Mouse (Mus musculus) thymus, postnatal 10 days (tissue): Measurements from ENCODE around the gene Itga4.
A peak's percentile ranks its signal among the peaks of the same experiment; 100 is the strongest.

ENCODE experiments used
- DNase-seq, 2 experiments: peaks; one replicate each; pipeline ENCODE4 v3.0.0; 2021; ENCODE audit warnings: low spot score in 2 of 2

The Itga4 gene

DNA sequence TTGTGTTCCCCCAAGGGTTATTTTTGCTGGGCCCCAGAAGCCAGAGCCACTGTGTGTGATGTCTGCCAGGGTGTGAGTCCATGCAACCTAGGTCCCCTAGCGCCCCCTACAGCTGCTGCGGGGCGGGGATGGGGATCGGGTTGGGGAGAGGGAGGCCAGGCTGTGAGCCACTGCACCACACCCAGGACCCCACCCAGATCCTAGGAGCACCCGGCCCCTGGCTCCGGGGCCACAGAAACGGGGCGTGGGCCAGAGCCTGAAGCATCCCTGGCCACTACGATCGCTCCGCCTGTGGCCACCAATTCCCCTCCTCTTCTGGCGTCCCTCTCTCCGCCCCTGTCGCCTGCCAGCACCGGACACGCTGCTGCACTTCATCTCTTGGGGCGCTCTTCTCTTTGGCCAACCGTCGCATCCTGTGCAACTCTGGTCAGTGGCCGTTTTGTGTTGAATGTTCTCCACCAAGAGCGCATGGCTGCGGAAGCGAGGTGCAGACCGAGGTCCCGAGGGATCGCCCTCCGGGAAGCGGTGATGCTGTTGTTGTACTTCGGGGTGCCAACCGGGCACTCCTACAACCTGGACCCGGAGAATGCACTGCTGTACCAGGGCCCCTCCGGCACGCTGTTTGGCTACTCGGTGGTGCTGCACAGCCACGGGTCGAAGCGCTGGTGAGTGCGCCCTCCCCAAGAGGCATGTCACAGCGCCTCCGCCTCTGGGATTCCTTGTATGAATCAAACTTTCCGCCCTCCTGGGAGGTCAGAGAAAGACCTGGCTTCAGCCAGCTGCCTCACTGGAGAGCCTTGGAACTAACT is at the start of gene Itga4:
TSS of gene Itga4 (plus strand) at position 235 of the 809 bp plus-strand sequence.
- DNase-seq = peak; percentile 96 to 99

GRCm38 (mm10) chr2:79206191-79206755 is 49.0 kb upstream of the Itga4 start:
- no peak for DNase-seq

- no peak for DNase-seq
These were observed 40.2 kb upstream of the Itga4 start for GRCm38 (mm10) chr2:79214982-79215381.

GRCm38 (mm10) chr2:79215479-79215878 is 39.7 kb upstream of the Itga4 start:
- DNase-seq = no peak

- no peak for DNase-seq
These were observed 30.4 kb upstream of the Itga4 start for GRCm38 (mm10) chr2:79224714-79225426.

GRCm38 (mm10) chr2:79227805-79228241 is 27.4 kb upstream of the Itga4 start:
- no peak for DNase-seq

GRCm38 (mm10) chr2:79231056-79231949 is 23.9 kb upstream of the Itga4 start:
- peak in 1 of 2 experiments; percentile 15 for DNase-seq

DNA sequence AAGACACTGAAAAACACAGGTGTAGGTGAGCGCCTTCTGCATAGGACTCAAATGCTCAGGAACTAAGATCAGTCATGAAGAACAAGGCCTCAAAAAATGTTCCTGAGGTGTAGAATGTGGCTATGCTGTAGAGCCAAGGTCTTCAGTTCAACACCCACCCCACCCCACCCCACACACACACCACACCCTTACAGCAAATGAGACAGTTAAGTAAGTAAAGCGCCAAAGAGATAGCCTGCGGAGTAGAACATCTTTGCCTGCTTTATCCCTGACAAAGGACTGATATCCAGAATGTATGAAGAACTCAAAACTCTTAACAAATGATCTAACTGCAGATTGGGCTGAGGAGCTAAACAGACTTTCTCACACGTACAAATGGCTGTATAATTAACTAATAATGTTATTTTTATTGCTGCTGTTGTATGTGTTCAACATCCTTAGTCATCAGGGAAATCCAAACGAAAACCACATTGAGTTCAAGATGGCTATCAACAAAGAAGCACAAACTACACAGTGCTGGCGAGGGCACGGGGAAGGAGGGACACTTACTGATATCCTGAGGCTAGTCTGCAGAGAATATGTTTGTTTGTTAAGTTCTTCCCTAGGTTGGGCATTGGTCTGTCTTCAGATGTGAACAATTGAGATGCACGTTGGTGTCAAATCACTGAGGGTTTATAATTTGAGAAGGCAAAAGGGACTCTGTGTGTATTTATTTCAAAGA is 19.3 kb upstream of the Itga4 start:
- DNase-seq = no peak

- DNase-seq = peak; percentile 35 to 38
These were observed 18.0 kb upstream of the Itga4 start for GRCm38 (mm10) chr2:79237216-79237615.

GRCm38 (mm10) chr2:79244276-79244675 is 10.9 kb upstream of the Itga4 start:
- DNase-seq = no peak

GRCm38 (mm10) chr2:79244743-79245142 is 10.5 kb upstream of the Itga4 start:
- no peak for DNase-seq

- peak; percentile 17 to 32 for DNase-seq
These were observed 6.9 kb upstream of the Itga4 start for GRCm38 (mm10) chr2:79248283-79248682.

- DNase-seq = no peak
These were observed 4.7 kb upstream of the Itga4 start for GRCm38 (mm10) chr2:79250510-79250909.

DNA sequence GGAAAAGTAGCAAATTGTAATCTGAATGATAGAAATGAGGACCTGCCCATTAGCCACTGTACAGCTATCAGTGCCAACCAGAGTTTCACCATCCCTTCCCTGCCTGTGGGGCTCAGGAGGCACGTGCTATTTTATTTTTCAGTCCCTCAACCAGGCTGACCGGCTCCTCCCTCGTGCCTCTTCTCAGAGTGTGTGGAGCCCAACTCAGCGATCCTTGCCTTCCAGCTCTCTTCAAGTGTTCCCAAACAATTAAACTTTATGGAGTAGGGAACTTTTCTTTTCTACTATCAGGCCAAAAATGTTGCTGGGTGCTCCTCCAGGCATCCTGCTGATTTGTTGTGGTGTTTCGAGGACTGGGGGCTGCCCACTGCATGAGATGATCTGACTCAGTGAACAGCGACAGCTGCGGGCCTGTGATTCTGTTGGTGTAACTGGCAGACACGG is 1.4 kb upstream of the Itga4 start:
- DNase-seq = peak in 1 of 2 experiments; percentile 24

- peak; percentile 49 to 55 for DNase-seq
These were observed 536 bp upstream of the Itga4 start for GRCm38 (mm10) chr2:79254588-79255191.

GRCm38 (mm10) chr2:79256001-79256339 is 744 bp downstream of the Itga4 start:
- no peak for DNase-seq

DNA sequence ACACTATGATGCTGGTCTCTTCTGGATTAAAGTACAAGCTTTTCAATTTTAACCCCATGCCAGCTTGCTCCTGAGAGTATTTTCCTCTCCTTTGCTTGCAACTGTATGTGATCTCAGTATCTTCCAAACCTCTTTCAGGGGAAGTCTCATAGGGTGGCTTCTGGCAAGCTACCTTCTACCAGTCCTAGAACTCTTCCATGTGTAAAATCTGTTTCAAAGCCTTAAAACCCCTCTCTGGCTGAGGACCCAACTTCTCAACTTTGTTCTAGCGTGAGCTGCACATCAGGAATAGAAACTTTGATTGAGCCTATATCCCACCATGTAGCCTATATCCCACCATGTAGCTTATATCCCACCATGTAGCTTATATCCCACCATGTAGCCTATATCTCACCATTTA is 1.1 kb downstream of the Itga4 start:
- DNase-seq = no peak

DNA sequence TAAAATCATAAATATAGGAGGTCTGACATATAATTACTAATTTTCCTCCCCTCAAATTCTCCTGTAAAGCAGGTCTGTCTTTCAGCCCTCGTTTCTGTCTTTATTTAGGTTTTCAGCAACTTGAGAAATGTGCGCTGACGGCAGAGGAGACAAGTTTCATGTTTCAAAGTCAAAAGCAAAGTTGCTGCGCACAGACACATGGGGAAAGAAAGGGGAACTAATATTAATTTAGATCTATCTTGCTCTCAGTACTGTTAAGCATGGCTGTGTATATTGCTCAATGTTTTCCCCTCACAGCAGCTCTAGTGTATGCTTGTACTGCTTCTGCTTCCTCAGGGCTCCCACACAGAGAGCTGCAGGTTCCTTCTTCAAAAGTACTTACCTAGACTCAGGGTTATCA is 1.7 kb downstream of the Itga4 start:
- DNase-seq = no peak

GRCm38 (mm10) chr2:79257411-79257810 is 2.2 kb downstream of the Itga4 start:
- no peak for DNase-seq

DNA sequence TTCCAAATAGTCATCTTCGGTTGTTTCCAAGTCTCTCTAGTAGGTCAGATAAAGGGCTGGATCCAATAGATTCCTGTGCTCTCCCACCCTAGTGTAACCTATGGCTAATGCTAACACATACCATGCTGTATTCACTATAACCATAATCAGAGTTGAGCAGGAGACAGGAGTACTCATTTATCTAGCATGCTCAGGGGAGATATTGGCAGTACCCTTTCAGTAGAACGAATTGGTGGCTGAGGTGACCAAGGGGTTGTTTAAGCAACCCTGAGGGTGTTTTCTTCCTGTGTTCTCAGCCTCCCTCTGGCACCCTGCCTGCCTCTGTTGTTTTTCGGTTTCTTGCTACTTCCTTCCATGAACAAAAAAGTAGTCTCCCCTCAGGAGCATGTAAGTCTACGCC is 4.1 kb downstream of the Itga4 start:
- DNase-seq = peak; percentile 22 to 48

DNA sequence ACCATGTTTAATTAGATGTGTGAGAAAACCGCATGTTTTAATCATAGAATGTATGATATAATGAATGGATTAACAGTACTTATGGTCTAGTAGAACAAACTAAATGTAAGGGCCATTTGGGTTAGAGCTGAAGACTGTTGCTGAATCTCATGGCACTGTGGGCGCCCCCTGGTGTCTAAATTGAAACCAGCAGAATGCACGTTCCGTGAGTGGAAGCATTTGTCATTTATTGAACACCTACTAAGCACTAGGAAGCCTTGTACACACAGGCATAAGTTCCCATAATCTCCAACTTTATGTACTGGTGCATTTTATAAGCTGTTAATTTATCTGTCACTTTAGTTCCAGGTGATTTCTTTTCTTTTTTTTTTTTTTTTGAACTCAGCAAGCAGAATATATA is 10.4 kb downstream of the Itga4 start:
- peak; percentile 69 to 87 for DNase-seq
